Mouse (Mus musculus) brain, embryonic 18.5 days (tissue): ENCODE measurements around the gene Cyb5r2.

Experiments
- DNase-seq: peaks from one replicate; pipeline ENCODE4 v3.0.0-alpha.2; 2012; ENCODE audit warnings: low read depth, low spot score

Cyb5r2 gene

DNA sequence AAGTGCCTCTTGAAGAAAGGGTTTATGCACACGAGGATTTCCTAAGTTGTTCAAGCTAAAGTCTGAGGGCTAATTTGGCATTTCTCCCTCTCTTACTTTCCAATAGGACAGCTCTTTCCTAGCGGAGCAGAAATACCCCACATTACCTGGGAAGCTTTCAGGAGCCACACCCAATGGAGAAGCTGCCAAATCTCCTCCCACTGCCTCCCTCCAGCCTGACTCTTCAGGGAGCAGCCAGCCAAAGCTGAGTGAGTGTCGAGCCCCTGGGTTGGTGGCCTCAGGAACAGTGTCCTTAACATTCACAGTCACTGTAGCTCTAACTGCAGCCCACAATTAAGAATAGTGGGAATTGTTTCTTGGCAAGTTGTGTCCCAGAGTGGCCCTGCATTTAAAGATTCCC lies 30.3 kb downstream of the Cyb5r2 start:
- no peak for DNase-seq

DNA sequence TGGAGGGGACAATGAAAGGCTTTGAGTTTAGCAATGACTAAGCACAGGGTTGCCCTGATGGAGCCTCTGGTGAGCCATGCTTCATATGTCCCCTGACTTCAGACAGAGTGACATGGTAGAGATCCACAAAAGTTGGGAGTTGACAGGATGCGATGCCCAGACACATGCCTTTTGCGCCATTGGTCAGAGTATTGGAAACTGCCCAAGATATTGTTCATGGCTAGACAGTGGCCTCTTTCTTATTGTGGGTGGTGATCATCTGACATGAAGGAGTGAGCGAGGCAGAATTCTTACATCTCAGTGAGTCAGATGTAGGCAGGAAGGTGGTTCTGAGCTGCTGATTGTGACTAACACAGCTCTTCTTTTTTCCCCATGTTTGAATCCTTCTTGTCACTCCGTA lies 35.3 kb downstream of the Cyb5r2 start:
- DNase-seq, result no peak

DNA sequence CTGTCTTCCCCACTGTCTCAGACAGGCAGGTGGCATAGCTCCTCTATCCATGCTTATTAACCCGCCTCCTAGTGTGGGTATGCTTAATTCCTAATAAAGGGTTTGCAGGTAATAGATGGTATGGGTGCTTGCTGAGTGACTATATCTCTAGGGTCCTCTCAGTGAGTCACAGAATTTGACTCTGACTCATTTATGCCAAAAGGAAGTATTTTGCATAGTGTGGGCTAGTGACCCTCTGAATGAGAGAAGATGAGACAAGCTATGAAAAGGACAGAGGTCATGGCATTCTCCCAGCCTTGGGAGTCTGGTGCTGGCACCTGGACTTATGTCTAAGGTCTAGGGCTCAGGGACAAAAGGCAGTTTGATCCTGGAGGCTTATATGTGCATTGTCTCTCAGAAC lies 37.1 kb downstream of the Cyb5r2 start:
- no peak for DNase-seq

DNA sequence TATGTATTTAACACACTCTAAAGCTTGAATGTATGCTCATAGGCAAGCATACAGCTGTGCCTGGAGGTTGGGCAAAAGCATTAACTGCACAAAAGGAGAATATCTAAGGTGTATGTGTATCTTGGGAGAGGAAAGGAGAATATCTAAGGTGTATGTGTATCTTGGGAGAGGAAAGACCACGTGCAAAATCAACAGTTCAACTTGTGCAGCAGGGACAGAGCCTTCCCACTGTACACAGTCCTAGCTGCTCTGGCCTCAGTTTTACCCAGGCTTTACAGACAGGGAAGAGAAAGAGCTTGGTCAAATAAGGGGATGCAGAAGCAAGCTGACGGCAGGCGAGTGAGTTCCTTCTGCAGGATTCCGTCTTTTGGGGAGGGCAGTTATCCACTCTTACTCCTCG lies 43.8 kb downstream of the Cyb5r2 start:
- no peak for DNase-seq

DNA sequence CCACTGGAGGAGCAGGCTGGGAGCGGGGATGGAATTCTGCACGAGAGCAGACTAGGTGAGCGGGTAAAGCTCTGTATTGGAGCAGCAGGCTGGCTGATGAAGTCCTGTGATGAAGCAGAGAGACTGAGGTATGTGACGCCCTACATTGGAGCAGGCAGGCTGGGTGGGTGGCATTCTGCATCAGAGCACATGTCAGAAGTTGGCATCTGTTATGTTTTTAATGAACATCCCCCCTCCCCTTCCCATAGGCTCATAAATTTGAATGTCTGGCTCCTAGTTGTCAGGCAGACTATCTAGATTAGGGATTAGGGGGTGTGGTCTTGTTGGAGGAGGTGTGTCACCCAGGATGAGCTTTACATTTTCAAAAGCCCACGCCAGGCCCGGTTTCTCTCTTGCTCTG lies 45.1 kb downstream of the Cyb5r2 start:
- DNase-seq, result no peak

DNA sequence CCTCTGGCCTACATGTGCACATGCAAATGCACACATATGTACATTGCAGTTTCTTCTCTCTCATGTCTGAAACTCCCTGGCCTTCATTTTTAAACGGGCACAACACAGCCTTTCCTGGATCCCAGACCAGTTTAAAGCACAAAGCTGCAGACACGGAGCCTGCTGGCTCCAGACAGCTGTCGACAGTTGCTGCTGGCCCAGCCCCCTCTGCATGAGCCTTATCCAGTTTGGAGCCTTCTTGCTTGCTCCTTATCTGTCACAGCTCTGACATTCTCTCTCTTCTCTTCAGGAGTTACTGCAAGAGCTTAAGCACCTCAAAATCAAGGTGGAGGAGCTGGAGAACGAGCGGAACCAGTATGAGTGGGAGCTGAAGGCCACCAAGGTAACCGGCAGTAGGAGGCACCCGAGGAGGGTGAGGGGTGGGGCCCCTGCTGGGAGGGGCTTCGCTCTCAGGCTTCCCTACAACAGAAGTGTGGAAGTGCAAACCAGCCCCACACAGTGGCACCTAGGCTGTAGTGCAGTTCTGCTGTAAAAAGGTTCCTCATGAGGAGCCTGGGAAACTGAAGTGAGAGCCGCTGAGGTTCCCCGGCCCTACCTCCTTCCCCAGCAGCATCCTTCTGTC lies 49.2 kb downstream of the Cyb5r2 start:
- peak; percentile 14 for DNase-seq

DNA sequence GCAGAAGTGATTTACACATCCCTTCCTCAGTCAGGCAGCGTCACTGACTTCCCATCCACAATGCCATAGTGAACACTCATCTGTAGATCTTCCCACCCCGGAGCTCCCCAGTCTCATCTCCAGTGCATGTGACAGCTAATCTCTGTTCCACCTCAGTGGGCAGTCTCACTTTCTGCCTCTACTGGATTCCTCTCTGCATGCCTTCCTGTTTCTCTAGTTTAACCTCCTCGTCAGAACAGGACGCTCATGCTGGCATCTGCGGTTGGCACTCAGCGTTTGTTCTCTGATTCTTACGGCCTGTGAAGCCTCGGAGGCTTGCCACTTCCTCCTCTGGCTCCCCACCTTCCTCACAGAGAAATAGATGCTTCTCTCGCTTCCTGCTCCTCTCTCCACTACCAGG lies 50.2 kb downstream of the Cyb5r2 start:
- no peak for DNase-seq

DNA sequence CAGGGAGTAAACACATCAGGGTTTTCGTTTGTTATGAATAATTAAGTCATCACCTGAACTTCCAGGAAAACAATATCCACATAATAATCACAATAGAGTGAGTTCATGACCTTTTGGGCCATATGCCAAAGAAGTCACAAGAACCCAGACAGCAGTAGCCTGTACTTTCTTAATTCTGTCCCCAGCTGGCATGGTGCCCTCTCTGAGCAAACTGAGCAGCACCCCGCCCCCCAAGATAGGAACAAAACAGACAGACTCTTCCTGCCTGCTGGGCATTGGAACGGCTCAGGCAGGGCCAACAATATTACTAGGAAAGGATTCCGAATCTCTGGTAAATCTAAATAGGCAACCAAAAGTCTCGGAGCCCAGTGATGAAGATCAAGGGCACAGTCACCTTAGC lies 51.9 kb downstream of the Cyb5r2 start:
- DNase-seq, result no peak

DNA sequence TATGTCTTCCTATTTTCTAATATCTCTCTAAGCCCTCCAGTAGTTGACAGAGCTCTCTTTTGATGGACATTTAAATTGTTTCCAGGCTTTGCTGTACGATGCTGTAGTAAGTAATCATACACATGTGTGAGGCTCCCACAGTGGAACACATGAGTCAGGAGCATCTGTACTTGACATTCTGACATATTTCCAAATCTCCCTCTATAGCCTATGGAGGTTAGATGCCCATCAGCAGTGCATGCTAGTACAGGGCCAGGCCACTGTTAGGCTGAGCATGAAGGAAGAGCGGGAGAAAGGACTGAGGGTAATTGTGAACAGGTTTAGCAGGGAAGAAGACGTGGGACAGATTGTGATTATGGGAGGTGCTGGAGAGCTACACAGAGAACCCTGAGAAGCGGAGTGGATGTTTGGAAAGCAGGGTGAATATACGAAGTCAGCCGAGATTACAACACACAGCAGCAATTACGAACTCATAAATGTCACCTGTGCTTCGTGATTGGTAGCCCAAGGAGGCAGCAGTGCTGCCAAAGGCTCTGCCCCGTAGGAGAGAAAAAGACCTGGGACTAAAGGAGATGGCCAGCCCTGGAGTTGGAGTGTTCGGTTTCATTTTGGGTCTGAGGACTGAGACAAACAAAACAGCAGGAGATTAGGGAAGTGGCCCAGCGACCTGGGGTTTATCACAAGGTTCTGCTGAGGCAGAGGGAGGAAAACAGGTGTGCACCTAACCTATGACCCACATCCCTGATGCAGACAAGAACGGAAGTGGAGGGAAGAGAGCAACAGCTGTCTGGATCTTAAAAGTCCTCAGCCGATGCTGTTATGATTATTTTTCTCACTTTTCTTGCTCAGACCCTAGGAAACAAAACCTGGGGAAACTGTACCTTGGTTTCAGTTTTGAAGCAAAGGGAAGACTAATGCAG lies 55.1 kb downstream of the Cyb5r2 start:
- no peak for DNase-seq

DNA sequence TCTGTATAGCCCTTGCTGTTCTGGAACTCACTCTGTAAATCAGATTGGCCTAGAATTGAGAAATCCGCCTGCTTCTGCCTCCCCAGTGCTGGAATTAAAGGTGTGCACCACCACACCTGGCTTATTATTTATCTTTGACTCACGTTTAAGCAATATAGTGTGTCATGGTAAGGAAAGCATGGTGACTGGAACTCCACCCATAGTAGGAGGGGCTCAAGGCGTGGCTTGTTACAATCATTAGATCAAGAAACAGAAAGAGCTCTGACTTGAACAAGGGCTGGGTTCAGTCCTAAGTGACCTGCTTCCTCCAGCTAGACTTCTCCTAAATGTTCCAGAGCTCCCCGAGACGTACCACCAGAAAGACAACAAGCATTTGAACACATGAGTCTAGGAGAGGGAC lies 57.2 kb downstream of the Cyb5r2 start:
- DNase-seq, result no peak

DNA sequence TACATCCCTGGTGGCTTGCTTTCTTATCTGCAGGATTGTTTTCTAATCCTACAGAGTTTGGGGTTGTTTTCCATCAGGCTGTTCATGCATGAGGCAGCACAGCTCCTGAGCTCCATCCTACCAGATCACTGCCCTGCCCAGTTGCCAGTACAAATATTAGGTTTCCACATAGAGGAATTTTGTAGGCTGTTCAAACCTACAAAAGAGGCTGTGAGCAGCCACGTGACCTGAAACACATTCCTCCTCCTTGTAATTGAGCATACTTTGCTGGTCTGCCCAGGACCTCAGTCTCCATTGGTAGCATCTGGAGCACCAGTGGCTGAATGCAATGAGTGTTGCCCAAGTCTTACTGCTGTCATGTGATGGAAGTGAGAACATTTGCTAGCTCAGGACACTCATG lies 57.9 kb downstream of the Cyb5r2 start:
- DNase-seq, result no peak
